Mouse (Mus musculus) lung, adult 18-20 months (tissue): ENCODE measurements around the gene Pitpnb.
A peak's percentile ranks its signal among the peaks of the same experiment; 100 is the strongest.

ENCODE experiments used
- DNase-seq, 2 experiments: peaks; one replicate each; pipeline ENCODE4 v3.0.0; 2022; ENCODE audit warnings: mixed read lengths in 2 of 2

Pitpnb gene

DNA sequence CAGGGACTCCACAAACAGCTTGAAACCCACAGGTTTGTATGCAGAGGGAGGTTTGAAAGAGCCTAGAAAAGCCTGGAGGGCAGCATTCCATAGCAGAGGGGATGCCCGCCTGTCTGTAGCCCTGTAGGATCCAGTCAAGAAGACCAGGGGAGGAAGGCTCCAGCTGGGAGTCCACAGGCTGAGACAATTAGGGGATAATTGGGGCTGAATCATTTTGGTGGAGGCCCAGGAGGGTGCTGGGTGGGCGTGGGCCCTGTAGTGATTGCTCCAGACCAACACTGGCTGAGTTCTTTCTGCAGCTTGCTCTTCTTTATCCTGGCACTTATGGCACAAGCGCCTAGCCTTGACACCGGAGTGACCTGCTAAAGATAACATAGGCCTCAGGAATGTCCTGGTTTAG is 67.9 kb downstream of the Pitpnb start:
- DNase-seq: no peak

DNA sequence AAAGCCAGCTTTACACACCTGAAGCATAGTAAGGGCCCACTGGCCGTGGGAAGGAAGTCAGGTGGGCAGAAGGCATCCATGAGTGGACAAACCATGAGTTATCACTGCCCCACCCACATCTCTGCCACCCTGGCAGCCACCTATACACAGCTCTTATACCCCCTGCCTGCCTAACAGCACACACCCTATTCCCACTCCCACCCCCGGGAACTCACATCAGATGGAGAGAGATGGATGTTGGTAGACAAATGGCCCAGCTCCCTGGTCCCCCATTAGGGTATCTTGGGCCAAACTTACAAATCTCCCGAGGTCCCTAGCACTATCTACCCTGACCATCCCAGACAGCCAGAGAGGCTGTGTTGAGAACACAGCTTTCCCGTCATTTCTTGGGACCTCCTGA is 68.7 kb downstream of the Pitpnb start:
- DNase-seq: no peak

GRCm38 (mm10) chr5:111401879-111402650 is 71.5 kb downstream of the Pitpnb start:
- DNase-seq: peak in 1 of 2 experiments; percentile 43

DNA sequence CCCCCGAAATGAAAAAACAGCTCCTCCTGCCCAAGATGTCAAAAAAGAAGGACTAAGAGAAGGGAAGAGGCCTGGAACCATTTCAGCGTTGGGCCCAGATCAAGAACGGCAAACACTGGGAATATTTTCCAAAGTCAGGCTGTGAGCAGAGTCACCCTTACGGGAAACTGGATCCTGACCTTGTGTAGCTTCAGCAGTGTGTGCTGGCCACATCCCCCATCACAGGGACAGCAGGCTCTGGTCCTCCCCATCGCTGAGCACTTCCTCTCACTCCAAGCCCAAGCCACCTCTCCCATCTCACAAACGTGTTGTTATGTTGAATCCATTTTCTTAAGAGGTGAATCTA is 72.1 kb downstream of the Pitpnb start:
- no peak for DNase-seq

GRCm38 (mm10) chr5:111404721-111405120 is 74.2 kb downstream of the Pitpnb start:
- DNase-seq: no peak

GRCm38 (mm10) chr5:111408470-111409105 is 78.0 kb downstream of the Pitpnb start:
- peak; percentile 55 to 59 for DNase-seq

- peak; percentile 48 to 59 for DNase-seq
These were observed 79.0 kb downstream of the Pitpnb start for GRCm38 (mm10) chr5:111409412-111410044.

- DNase-seq: no peak
These were observed 80.1 kb downstream of the Pitpnb start for GRCm38 (mm10) chr5:111410665-111411064.

- DNase-seq: peak; percentile 67 to 77
These were observed 83.6 kb downstream of the Pitpnb start for GRCm38 (mm10) chr5:111414192-111414591.

GRCm38 (mm10) chr5:111414770-111415249 is 84.2 kb downstream of the Pitpnb start:
- no peak for DNase-seq

DNA sequence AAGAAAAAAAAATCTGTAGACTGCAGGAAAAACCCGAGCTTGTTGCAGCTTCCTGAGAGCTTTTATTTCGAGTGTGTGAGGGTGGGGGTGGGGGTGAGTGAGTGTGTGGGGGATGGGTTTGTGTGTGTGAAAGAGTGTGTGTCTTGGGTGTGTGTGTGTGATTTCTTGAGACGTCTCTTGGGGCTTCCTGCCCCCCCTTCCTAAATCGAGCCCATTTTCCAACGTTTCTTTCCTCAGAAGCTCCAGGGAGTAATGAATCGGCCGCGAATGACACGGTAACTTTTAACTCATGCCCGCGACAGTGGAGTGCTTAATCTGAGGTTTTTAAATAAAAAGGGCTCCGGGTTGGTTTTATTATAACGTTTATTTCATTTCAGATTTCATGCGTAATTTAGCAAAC is 85.0 kb downstream of the Pitpnb start:
- DNase-seq: no peak

DNA sequence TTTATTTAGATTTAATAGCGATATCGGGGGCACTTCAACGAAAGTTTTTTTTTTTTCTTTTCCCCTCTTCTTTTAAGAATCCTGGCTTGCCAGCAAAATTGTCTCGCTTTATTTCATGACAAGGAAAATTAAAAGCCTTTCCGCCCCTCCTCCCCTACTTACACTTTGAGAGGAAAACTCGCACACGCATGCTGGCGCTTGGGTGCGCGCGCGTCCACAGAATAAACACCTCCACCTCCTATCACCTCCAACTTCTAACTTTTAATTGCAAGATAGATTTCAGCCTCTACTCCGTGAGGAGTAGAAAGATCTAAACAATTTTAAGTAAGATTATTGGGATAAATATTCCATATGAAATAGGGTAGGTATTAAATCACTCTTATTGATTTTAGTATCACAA is 85.5 kb downstream of the Pitpnb start:
- no peak for DNase-seq

DNA sequence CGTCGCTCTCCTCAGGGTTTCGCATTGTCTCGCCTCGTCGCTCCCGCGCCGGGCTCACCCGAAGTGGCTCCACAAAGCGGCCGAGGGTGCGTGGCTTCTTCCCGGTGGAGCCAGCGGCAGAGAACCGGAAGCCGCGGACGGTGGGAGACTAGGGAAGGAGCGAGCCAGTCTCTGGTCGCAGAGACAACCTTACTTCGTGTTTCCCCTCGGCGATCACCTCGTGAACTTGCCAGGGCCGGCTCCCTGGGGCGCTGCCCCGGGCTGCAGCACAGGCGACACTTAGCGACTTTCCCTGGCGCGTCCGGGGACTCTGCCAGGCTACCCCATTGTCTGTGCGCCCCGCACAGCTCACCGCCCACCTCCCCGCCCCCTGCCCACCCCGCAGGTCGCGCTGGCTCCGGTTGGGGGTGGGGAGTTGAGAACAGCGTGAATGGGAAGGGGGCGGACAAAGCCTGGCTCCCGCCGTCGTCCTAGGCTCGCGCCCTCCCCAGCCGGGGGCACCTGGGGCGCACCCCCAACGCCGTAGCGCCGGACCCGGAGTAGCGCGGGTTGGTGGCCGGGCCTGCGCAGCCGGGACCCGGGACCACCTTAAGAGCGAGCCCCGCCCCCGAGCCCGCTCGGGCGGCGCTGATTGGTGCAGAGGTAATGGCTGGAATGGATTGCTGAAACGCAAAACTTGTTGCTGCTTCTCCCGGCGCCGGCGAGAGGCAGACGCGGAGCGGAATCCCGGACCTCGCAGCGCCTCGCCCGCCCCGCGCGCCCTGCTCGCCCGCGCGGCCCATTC is 86.2 kb downstream of the Pitpnb start, which contains the start of gene Mn1:
TSS of gene Mn1 (plus strand) at position 772 of the 784 bp plus-strand sequence.
- peak; percentile 84 to 88 for DNase-seq

- DNase-seq: no peak
These were observed 87.0 kb downstream of the Pitpnb start for GRCm38 (mm10) chr5:111417378-111418131.

DNA sequence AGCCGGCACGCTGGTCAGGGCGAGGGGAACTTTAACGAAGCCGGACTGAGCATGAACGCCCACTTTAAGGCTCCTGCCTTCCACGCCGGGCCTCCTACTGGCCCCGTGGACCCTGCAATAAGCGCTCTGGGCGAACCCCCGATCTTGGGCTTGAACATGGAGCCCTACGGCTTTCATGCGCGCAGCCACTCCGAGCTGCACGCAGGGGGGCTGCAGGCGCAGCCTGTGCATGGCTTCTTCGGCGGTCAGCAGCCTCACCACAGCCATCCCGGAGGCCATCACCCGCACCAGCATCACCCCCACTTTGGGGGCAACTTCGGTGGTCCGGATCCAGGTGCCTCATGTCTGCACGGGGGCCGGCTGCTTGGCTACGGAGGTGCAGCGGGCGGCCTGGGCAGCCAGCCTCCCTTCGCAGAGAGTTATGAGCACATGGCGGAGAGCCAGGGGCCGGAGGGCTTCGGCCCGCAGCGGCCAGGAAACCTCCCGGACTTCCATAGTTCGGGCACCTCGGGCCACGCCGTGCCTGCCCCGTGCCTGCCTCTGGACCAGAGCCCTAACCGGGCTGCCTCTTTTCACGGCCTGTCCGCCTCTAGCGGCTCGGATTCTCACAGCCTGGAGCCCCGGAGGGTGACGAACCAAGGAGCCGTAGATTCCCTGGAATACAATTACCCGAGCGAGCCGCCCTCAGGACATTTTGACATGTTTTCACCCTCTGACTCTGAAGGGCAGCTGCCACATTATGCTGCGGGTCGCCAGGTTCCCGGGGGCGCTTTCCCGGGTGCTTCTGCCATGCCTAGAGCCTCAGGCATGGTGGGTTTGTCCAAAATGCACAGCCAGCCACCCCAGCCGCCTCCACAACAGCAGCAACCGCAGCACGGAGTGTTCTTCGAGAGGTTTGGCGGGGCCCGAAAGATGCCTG is 87.9 kb downstream of the Pitpnb start:
- no peak for DNase-seq

GRCm38 (mm10) chr5:111419121-111419881 is 88.7 kb downstream of the Pitpnb start:
- DNase-seq: no peak

- no peak for DNase-seq
These were observed 89.6 kb downstream of the Pitpnb start for GRCm38 (mm10) chr5:111420011-111420691.

GRCm38 (mm10) chr5:111420896-111421295 is 90.3 kb downstream of the Pitpnb start:
- no peak for DNase-seq

- DNase-seq: no peak
These were observed 90.9 kb downstream of the Pitpnb start for GRCm38 (mm10) chr5:111421424-111421823.
